Mouse (Mus musculus) ES-E14 (cell line): ENCODE data around the gene Gabrg1. TPM values are rescaled to one million over a fixed set of nuclear protein-coding genes. Genes with fewer than 3 reads are reported as not detected.

Experiments used
- DNase-seq: peaks from one replicate; pipeline ENCODE4 v3.0.0-alpha.2; 2013; ENCODE audit warnings: low read depth, low spot score
- H3K27ac ChIP-seq: 2 replicates; pipeline ENCODE4 v1.5.1; 2012; ENCODE audit warnings: low read depth, mild to moderate bottlenecking, low read length, moderate library complexity, mixed read lengths; ENCODE audit not compliant: poor library complexity, insufficient read depth, severe bottlenecking
- H3K36me3 ChIP-seq: 2 replicates; pipeline ENCODE4 v1.6.1; 2012; ENCODE audit warnings: mild to moderate bottlenecking, low read length, moderate library complexity, mixed read lengths; ENCODE audit not compliant: control insufficient read depth, poor library complexity, insufficient read depth, severe bottlenecking
- H3K4me1 ChIP-seq, 2 experiments: fragments of 150-350 bp in 1 of 2; sonication (generic) in 1 of 2; 2 replicates each; pipeline ENCODE4 v1.6.1; 2012; ENCODE audit warnings: low read length in 2 of 2, mild to moderate bottlenecking in 1 of 2, mixed read lengths in 1 of 2; ENCODE audit not compliant: control insufficient read depth in 2 of 2, insufficient read depth in 2 of 2, poor library complexity in 1 of 2
- H3K4me3 ChIP-seq, 2 experiments: fragments of 150-350 bp in 1 of 2; sonication (generic) in 1 of 2; 2 replicates each; pipeline ENCODE4 v1.5.1; 2012; ENCODE audit warnings: low read length in 2 of 2, low read depth in 1 of 2, mild to moderate bottlenecking in 1 of 2, mixed read lengths in 1 of 2; ENCODE audit not compliant: insufficient read depth in 1 of 2, poor library complexity in 1 of 2, severe bottlenecking in 1 of 2
- H3K9ac ChIP-seq: 2 replicates; pipeline ENCODE4 v1.6.1; 2012; ENCODE audit warnings: low read depth, mild to moderate bottlenecking, low read length, mixed read lengths; ENCODE audit not compliant: poor library complexity, insufficient read depth, severe bottlenecking
- H3K9me3 ChIP-seq: fragments of 150-350 bp; sonication (generic); 2 replicates; pipeline ENCODE4 v1.6.1; 2012; ENCODE audit warnings: low read depth, mild to moderate bottlenecking, low read length; ENCODE audit not compliant: control insufficient read depth, insufficient read depth
- CHD2 ChIP-seq: IDR thresholded peaks from 2 replicates; pipeline ENCODE4 v1.6.1; 2014; ENCODE audit warnings: mild to moderate bottlenecking, low read depth, low read length, inconsistent platforms
- HCFC1 ChIP-seq: IDR thresholded peaks from 2 replicates; pipeline ENCODE4 v1.6.1; 2012; ENCODE audit warnings: low read length, inconsistent platforms, borderline replicate concordance; ENCODE audit not compliant: insufficient read depth
- MAFK ChIP-seq: IDR thresholded peaks from 2 replicates; pipeline ENCODE4 v1.6.1; 2014; ENCODE audit warnings: mild to moderate bottlenecking, low read depth, low read length, inconsistent platforms; ENCODE audit not compliant: insufficient read depth
- ZC3H11A ChIP-seq: IDR thresholded peaks from 2 replicates; pipeline ENCODE4 v1.6.1; 2012; ENCODE audit warnings: low read depth, mild to moderate bottlenecking, inconsistent platforms, low read length, borderline replicate concordance
- ZNF384 ChIP-seq: IDR thresholded peaks from 2 replicates; pipeline ENCODE4 v1.6.1; 2012; ENCODE audit warnings: low read depth, low read length, inconsistent platforms
- in situ Hi-C, 2 experiments: fragments of 600-800 bp; cut with MboI; formaldehyde crosslinking; loops; one replicate each; pipeline ENCODE4 v1.15.1; 2025; ENCODE audit warnings: low sequenced_read_pairs in 2 of 2, inconsistent platforms in 1 of 2; ENCODE audit not compliant: unreplicated experiment in 2 of 2
- total RNA-seq: library from RNA; depleted of rRNA; stranded (reverse); fragments of 300-350 nt; gene quantifications from 2 replicates; pipeline ENCODE4 v1.2.3, GENCODE M21; 2012

Gene Gabrg1
- total RNA-seq, 1 experiment = 0.09 TPM

DNA sequence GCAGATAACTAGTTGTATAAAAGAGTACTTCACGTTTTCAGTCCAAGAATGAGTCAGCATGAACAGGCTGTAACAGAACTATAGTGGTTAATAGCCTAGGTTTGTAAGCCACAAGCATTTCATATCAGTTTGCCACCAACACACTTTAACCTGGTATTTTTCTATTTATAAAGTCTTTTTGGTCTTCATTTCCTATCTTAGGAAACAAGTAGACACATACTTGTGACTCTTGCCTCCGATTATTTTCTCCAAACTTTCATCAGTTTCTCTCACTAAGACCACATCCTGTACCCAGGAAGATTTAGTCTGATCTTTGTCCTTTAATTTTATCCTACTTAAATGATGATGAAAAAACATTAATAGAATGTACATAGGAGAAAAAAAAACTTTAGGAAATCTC, 23.7 kb downstream of the Gabrg1 start:
- in situ Hi-C loops = no loop called here
- Histone ChIP-seq H3K4me1 (no peaks in the 10 kb centered on the region), H3K4me3 (no peak overlapping the region), H3K27ac (no peak overlapping the region), H3K9ac (no peak overlapping the region), H3K9me3 (no peaks in the 10 kb centered on the region), H3K36me3 (no peaks in the 10 kb centered on the region)
- TF ChIP-seq ZC3H11A (no peak), MAFK (no peak), ZNF384 (no peak), CHD2 (no peak), HCFC1 (no peak)
- DNase-seq = no peak

- Histone ChIP-seq H3K27ac (no peak overlapping the region), H3K9ac (no peak overlapping the region), H3K4me1 (no peaks in the 10 kb centered on the region), H3K36me3 (no peaks in the 10 kb centered on the region), H3K9me3 (no peaks in the 10 kb centered on the region), H3K4me3 (no peak overlapping the region)
- DNase-seq = no peak
- in situ Hi-C loops = no loop called here
- TF ChIP-seq ZNF384 (no peak), HCFC1 (no peak), CHD2 (no peak), ZC3H11A (no peak), MAFK (no peak)
Observed at GRCm38 (mm10) chr5:70736156-70736555, 106.3 kb downstream of the Gabrg1 start.

GRCm38 (mm10) chr5:70704361-70704760, 138.1 kb downstream of the Gabrg1 start:
- TF ChIP-seq HCFC1 (no peak), ZC3H11A (no peak)
- no peaks in the 10 kb centered on the region for H3K36me3 ChIP-seq
- DNase-seq = no peak
- H3K4me1 ChIP-seq = no peaks in the 10 kb centered on the region
- no peaks in the 10 kb centered on the region for H3K9me3 ChIP-seq
- H3K9ac ChIP-seq = no peak overlapping the region
- in situ Hi-C loops = no loop called here
- no peak overlapping the region for H3K4me3 ChIP-seq
- H3K27ac ChIP-seq = no peak overlapping the region
